Mouse (Mus musculus) heart, postnatal 0 days (tissue): ENCODE measurements around the gene Gm2115. TPM values are rescaled to one million over a fixed set of nuclear protein-coding genes. Genes with fewer than 3 reads are reported as not detected.

Experiments used
- ATAC-seq: fragments of 200-750 bp; cut with Nextera tagmentation; 2 replicates; pipeline ENCODE4 v1.8.0; 2017; ENCODE audit warnings: low read depth, moderate number of reproducible peaks, moderate library complexity; ENCODE audit not compliant: insufficient read depth
- DNase-seq: peaks from one replicate; pipeline ENCODE4 v3.0.0-alpha.2; 2016; ENCODE audit warnings: low spot score
- H3K27ac ChIP-seq: fragments of 300-500 bp; sonication (generic); 2 replicates; pipeline ENCODE4 v1.5.1; 2014; ENCODE audit warnings: low read depth, mild to moderate bottlenecking
- H3K27me3 ChIP-seq: fragments of 300-500 bp; sonication (generic); 2 replicates; pipeline ENCODE4 v1.6.1; 2014; ENCODE audit warnings: low read length, mixed read lengths; ENCODE audit not compliant: control insufficient read depth, insufficient read depth
- H3K36me3 ChIP-seq: fragments of 300-500 bp; sonication (generic); replicated peaks from 2 replicates; pipeline ENCODE4 v1.6.1; 2014; ENCODE audit warnings: low read length, mixed read lengths; ENCODE audit not compliant: control insufficient read depth, insufficient read depth
- H3K4me1 ChIP-seq: fragments of 300-500 bp; sonication (generic); 2 replicates; pipeline ENCODE4 v1.6.1; 2014; ENCODE audit warnings: antibody characterized with exemption; ENCODE audit not compliant: control insufficient read depth, insufficient read depth
- H3K4me2 ChIP-seq: fragments of 300-500 bp; sonication (generic); 2 replicates; pipeline ENCODE4 v1.6.1; 2014; ENCODE audit warnings: low read depth, mild to moderate bottlenecking, low read length, moderate library complexity
- H3K4me3 ChIP-seq: fragments of 300-500 bp; sonication (generic); 2 replicates; pipeline ENCODE4 v1.5.1; 2014; ENCODE audit warnings: low read depth, low read length
- H3K9ac ChIP-seq: fragments of 300-500 bp; sonication (generic); replicated peaks from 2 replicates; pipeline ENCODE4 v1.6.1; 2014; ENCODE audit warnings: low read depth, low read length, mixed read lengths
- H3K9me3 ChIP-seq: fragments of 300-500 bp; sonication (generic); replicated peaks from 2 replicates; pipeline ENCODE4 v1.6.1; 2016; ENCODE audit warnings: low read length; ENCODE audit not compliant: control insufficient read depth
- CTCF ChIP-seq: IDR thresholded peaks from 2 replicates; pipeline ENCODE4 v1.5.1; 2016; ENCODE audit warnings: antibody characterized with exemption, control low read depth, low read depth
- EP300 ChIP-seq: IDR thresholded peaks from 2 replicates; pipeline ENCODE4 v1.6.1; 2016; ENCODE audit warnings: antibody characterized with exemption, low read depth
- WGBS: fragments of 180-500 bp; shearing (Covaris S2); extraction: QIAGEN DNeasy Blood & Tissue Kit; methylation state at CpG from one replicate; pipeline ENCODE4 v1.1.7; 2014; 5-methylcytosine and 5-hydroxymethylcytosine counted together
- polyA plus RNA-seq: library from polyadenylated mRNA; unstranded; fragments of >200 nt; fragmentation: Nextera tagmentation; extraction: Ambion mirVana; gene quantifications from 2 replicates; pipeline ENCODE4 v1.2.1, GENCODE M21; 2015
- total RNA-seq: library from RNA; depleted of rRNA; stranded (reverse); fragments of >200 nt; gene quantifications from 2 replicates; pipeline ENCODE4 v1.2.3, GENCODE M21; 2014; ENCODE audit warnings: low replicate concordance

The Gm2115 gene
- total and polyA plus RNA-seq, 2 experiments from 2014 or later = 1.1 TPM; not detected in 1

GRCm38 (mm10) chr7:84521329-84521728 lies 7.4 kb upstream of the Gm2115 start:
- H3K36me3 ChIP-seq = no peaks in the 10 kb centered on the region
- no peaks in the 10 kb centered on the region for H3K27me3 ChIP-seq
- H3K4me3 ChIP-seq = no peak overlapping the region
- WGBS = 52% methylated on average over 1 of the region's 1 CpGs
- no peaks in the 10 kb centered on the region for H3K9me3 ChIP-seq
- ATAC-seq (no peak), DNase-seq (no peak)
- TF ChIP-seq CTCF (no peak), EP300 (no peak)
- H3K27ac ChIP-seq = no peak overlapping the region
- H3K4me2 ChIP-seq = no peak overlapping the region
- H3K4me1 ChIP-seq = no peaks in the 10 kb centered on the region
- no peak overlapping the region for H3K9ac ChIP-seq

DNA sequence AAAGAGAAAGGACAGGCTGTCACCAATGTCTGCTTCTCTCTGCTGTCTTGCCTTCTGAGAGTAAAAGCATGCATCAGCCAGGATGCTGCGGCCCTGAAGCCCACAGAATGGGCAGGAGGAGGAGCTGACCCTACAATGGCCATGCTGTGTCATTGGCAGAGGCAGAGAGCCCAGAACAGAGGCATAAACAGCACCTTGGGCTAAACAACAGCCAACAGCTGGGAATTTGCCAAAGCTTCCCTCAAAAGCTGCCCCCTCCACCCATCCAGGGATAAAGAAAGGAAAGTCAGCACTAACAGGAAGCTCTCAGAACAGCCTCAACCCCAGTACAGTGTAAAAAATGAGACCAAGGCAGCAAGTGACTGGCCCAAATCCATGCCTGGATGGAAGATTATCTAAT lies 6.3 kb upstream of the Gm2115 start:
- 52% methylated on average over 1 of the region's 1 CpGs for WGBS
- no peak for TF ChIP-seq CTCF
- no peak for TF ChIP-seq EP300
- no peak overlapping the region for H3K9ac ChIP-seq

DNA sequence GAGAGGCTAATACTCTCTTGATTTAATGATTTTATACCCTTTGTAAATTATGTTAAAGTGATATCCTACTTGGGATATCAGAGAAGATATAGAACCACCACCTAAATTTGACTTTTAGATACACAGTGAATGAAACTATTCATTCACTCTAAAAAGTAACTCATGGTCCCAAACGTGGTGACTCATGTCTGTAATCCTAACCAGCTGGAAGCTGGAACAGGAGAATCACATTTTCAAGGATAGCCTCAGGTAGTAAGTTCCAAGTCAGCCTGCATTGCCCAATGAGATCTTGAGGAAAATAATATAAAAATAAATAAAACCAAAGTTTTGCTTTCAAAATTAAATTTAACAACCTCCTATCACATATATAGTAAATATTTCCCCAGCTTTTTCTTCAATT lies 2.6 kb upstream of the Gm2115 start:
- ATAC-seq = no peak
- no peak overlapping the region for H3K4me3 ChIP-seq
- WGBS = 58% methylated on average over 1 of the region's 1 CpGs
- H3K4me1 ChIP-seq = no peaks in the 10 kb centered on the region
- no peak overlapping the region for H3K27ac ChIP-seq
- no peaks in the 10 kb centered on the region for H3K9me3 ChIP-seq
- DNase-seq = no peak
- H3K9ac ChIP-seq = no peak overlapping the region
- H3K27me3 ChIP-seq = peaks cover 29% of the 10 kb centered on the region
- H3K4me2 ChIP-seq = no peak overlapping the region
- H3K36me3 ChIP-seq = no peaks in the 10 kb centered on the region
- TF ChIP-seq CTCF = no peak
- no peak for TF ChIP-seq EP300

More for the DNA sequence above, 6.3 kb upstream of the Gm2115 start:
- H3K4me1 ChIP-seq = no peaks in the 10 kb centered on the region
- H3K27ac ChIP-seq = no peak overlapping the region
- H3K4me2 ChIP-seq = no peak overlapping the region
- no peaks in the 10 kb centered on the region for H3K27me3 ChIP-seq
- H3K9me3 ChIP-seq = no peaks in the 10 kb centered on the region
- DNase-seq = no peak
- no peaks in the 10 kb centered on the region for H3K36me3 ChIP-seq
- no peak for ATAC-seq
- H3K4me3 ChIP-seq = no peak overlapping the region

DNA sequence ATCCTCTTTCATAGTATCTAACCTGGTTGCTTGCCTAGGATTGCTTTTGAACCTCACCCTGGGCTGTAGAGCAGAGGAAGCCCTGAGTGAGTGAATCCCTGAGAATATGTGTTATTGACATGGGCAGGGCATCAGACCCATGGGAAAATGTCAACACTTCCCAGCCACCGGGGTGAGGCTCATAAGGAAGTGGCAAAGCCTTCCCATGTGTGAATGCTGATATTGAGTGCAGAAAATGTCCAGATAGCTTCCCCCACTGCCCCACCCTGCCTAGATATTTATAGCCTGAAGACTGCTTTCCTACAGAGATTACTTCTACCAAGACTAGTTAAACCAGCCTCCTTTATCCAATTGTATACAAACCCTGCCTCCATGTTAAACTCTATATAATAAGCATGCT lies 4.0 kb downstream of the Gm2115 start:
- no peaks in the 10 kb centered on the region for H3K36me3 ChIP-seq
- no peaks in the 10 kb centered on the region for H3K4me1 ChIP-seq
- peaks cover 29% of the 10 kb centered on the region for H3K27me3 ChIP-seq
- no peak overlapping the region for H3K27ac ChIP-seq
- no peak overlapping the region for H3K4me3 ChIP-seq
- no peaks in the 10 kb centered on the region for H3K9me3 ChIP-seq
- H3K9ac ChIP-seq = no peak overlapping the region
- WGBS = 23% methylated on average over 1 of the region's 1 CpGs
- ATAC-seq (no peak), DNase-seq (no peak)
- TF ChIP-seq EP300 (no peak), CTCF (no peak)
- H3K4me2 ChIP-seq = no peak overlapping the region

DNA sequence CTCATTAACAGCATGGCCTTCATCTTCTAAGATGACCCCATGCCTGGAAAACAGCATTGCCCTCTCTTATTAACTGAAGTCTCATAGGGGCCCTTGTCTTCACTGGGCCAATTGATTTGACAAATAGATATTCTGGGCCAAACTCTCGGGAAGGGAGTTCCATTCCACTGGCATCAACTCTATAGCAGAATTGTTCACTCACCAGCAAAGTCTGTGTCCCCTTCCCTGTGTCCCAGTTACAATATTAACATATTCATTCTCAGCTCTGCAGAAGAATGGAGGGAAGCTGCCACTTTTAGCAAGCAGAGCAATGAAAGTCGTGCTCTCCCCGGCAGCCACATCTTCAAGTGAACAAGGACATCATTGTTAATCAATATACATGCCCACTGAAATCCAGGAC lies 5.9 kb downstream of the Gm2115 start:
- Histone ChIP-seq H3K4me2 (no peak overlapping the region), H3K4me1 (no peaks in the 10 kb centered on the region), H3K36me3 (no peaks in the 10 kb centered on the region), H3K27ac (no peak overlapping the region), H3K4me3 (no peak overlapping the region), H3K27me3 (peaks cover 12% of the 10 kb centered on the region), H3K9ac (no peak overlapping the region), H3K9me3 (no peaks in the 10 kb centered on the region)
- no peak for ATAC-seq
- 70% methylated on average over 3 of the region's 3 CpGs for WGBS
- no peak for TF ChIP-seq EP300
- TF ChIP-seq CTCF = no peak
- no peak for DNase-seq

DNA sequence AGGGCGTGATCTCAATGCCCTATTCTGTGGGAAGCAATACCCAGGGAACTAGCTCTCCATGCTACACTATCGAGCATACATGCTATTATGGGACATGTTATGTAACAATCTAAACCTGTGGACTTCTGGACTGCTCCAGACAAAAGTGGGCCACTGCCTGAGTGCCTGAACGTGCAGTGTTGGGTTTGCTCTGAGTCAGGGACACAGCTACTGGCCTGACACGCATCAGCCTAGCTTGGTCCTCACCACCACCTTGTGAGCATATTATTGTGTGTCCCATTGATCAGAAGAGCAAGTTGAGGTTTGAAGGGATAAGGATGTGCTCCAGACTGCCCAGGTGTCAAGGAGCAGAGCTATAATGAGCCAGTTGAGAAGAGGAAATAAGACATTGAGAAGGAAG lies 16.2 kb downstream of the Gm2115 start:
- 79% methylated on average over 4 of the region's 4 CpGs for WGBS
- no peaks in the 10 kb centered on the region for H3K4me1 ChIP-seq
- DNase-seq = no peak
- H3K27ac ChIP-seq = no peak overlapping the region
- no peaks in the 10 kb centered on the region for H3K36me3 ChIP-seq
- H3K27me3 ChIP-seq = no peaks in the 10 kb centered on the region
- H3K9ac ChIP-seq = no peak overlapping the region
- TF ChIP-seq CTCF (no peak), EP300 (no peak)
- H3K4me3 ChIP-seq = no peak overlapping the region
- H3K9me3 ChIP-seq = no peaks in the 10 kb centered on the region
- no peak for ATAC-seq
- H3K4me2 ChIP-seq = no peak overlapping the region
